Mouse (Mus musculus) lung, postnatal 14 days (tissue): Measurements from ENCODE around the gene Sptb.

Source experiments
- DNase-seq: peaks from one replicate; pipeline ENCODE4 v3.0.0; 2021

The Sptb gene

GRCm38 (mm10) chr12:76572261-76573251, 137.8 kb downstream of the Sptb start:
- no peak for DNase-seq

- no peak for DNase-seq
Observed at GRCm38 (mm10) chr12:76571266-76571665, 139.1 kb downstream of the Sptb start.

- DNase-seq: no peak
Observed at GRCm38 (mm10) chr12:76570221-76570940, 140.0 kb downstream of the Sptb start.

GRCm38 (mm10) chr12:76566284-76566683, 144.1 kb downstream of the Sptb start:
- no peak for DNase-seq

GRCm38 (mm10) chr12:76562196-76562595, 148.2 kb downstream of the Sptb start:
- no peak for DNase-seq

GRCm38 (mm10) chr12:76558206-76558605, 152.1 kb downstream of the Sptb start:
- no peak for DNase-seq

GRCm38 (mm10) chr12:76556745-76557389, 153.5 kb downstream of the Sptb start:
- no peak for DNase-seq

GRCm38 (mm10) chr12:76556187-76556586, 154.2 kb downstream of the Sptb start:
- no peak for DNase-seq

GRCm38 (mm10) chr12:76554871-76555386, 155.4 kb downstream of the Sptb start:
- no peak for DNase-seq

GRCm38 (mm10) chr12:76554392-76554791, 156.0 kb downstream of the Sptb start:
- DNase-seq: no peak

GRCm38 (mm10) chr12:76553917-76554316, 156.4 kb downstream of the Sptb start:
- DNase-seq: no peak

GRCm38 (mm10) chr12:76552958-76553357, 157.4 kb downstream of the Sptb start:
- DNase-seq: no peak

- DNase-seq: no peak
Observed at GRCm38 (mm10) chr12:76552321-76552720, 158.0 kb downstream of the Sptb start.

GRCm38 (mm10) chr12:76549203-76549602, 161.1 kb downstream of the Sptb start:
- DNase-seq: no peak

GRCm38 (mm10) chr12:76548082-76548423, 162.3 kb downstream of the Sptb start:
- no peak for DNase-seq

GRCm38 (mm10) chr12:76547409-76548081, 162.8 kb downstream of the Sptb start:
- peak; percentile 42 for DNase-seq

- no peak for DNase-seq
Observed at GRCm38 (mm10) chr12:76546383-76547276, 163.7 kb downstream of the Sptb start.

- DNase-seq: no peak
Observed at GRCm38 (mm10) chr12:76545786-76546370, 164.5 kb downstream of the Sptb start.

GRCm38 (mm10) chr12:76541879-76542278, 168.5 kb downstream of the Sptb start:
- no peak for DNase-seq

- no peak for DNase-seq
Observed at GRCm38 (mm10) chr12:76541475-76541874, 168.9 kb downstream of the Sptb start.

GRCm38 (mm10) chr12:76540701-76541221, 169.6 kb downstream of the Sptb start:
- no peak for DNase-seq
